Mouse (Mus musculus) cortical plate, adult 2 months (tissue): ENCODE results near the gene Ryk.

Source experiments
- CTCF ChIP-seq: fragments of 200-500 bp; IDR thresholded peaks from 2 replicates; pipeline ENCODE4 v1.5.1; 2011; ENCODE audit warnings: mild to moderate bottlenecking, control low read depth, low read length; ENCODE audit not compliant: insufficient read depth; ENCODE audit errors: extremely low read depth
- POLR2A ChIP-seq: fragments of 200-500 bp; IDR thresholded peaks from 2 replicates; pipeline ENCODE4 v1.6.1; 2011; ENCODE audit warnings: mild to moderate bottlenecking, low read length, control low read depth; ENCODE audit not compliant: insufficient read depth; ENCODE audit errors: extremely low read depth

DNA sequence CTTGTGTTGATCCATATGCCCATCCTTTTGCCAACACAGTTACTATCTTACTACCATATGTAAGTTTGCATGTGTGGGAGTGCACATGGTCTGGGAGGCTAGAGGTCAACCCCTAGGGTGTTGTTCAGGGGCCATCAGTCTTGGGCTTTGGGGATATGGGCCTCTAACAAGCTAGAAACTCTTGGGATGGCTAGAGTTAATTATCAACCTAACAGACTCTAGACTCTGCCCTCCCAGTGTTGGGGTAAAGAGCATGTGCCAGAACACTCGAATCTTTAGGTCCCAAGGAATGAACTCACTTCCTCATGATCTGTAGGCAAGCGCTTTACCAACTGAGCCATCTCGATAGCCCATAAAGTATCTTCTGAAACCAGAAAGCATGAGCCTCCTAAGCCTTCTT, 91.4 kb downstream of the Ryk start:
- TF ChIP-seq CTCF (no peak), POLR2A (no peak)
